Mouse (Mus musculus) ES-E14 (cell line): ENCODE measurements around the gene Lamc2.

Source experiments
- CHD2 ChIP-seq: IDR thresholded peaks from 2 replicates; pipeline ENCODE4 v1.6.1; 2014; ENCODE audit warnings: mild to moderate bottlenecking, low read depth, low read length, inconsistent platforms
- HCFC1 ChIP-seq: IDR thresholded peaks from 2 replicates; pipeline ENCODE4 v1.6.1; 2012; ENCODE audit warnings: low read length, inconsistent platforms, borderline replicate concordance; ENCODE audit not compliant: insufficient read depth
- ZNF384 ChIP-seq: IDR thresholded peaks from 2 replicates; pipeline ENCODE4 v1.6.1; 2012; ENCODE audit warnings: low read depth, low read length, inconsistent platforms

DNA sequence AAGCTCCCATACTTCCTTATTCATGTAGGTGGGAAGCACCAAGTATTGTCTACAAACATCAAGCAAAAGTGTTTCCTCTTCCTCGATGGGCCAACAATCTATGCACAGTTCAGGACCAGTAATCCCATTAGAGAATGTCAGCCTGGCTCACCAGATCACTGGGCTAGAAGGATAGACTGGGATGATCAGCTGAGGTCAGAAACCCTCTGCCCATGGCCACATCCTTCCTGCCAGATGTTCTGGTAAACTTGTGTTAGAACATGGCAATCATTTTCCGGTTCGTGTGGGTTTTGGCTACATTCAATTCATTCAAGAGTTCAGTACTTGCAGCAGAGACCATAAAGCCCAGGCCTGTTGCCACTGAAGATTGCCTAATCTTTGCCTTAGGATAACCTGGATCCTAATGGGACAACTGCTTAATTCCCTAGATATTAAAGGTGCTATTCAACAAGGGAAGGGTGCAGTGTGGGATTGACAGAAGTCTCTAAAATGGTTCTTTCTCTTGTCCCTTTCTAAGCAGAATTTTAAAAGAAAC is 11.1 kb upstream of the Lamc2 start:
- TF ChIP-seq HCFC1 = no peak
- TF ChIP-seq CHD2 = no peak
- no peak for TF ChIP-seq ZNF384
